Mouse (Mus musculus) right cerebral cortex, adult 2 months (tissue): ENCODE measurements at regions not wholly inside any gene's neighbourhood (a gene's known extent, or its start where the extent isn't known, plus 50 kb on each side); places are given as distances from the start of the nearest gene placed in this dataset.

ENCODE experiments used
- DNase-seq, 2 experiments: peaks; one replicate each; pipeline ENCODE4 v3.0.0; 2021 to 2022; ENCODE audit warnings: low spot score in 2 of 2

- peak; percentile 53 to 63 for DNase-seq
These were observed 131.8 kb downstream of the Klf5 start for GRCm38 (mm10) chr14:99430323-99430722.

- no peak for DNase-seq
These were observed 133.2 kb downstream of the Klf5 start for GRCm38 (mm10) chr14:99431697-99432096.

- DNase-seq: no peak
These were observed 136.2 kb downstream of the Klf5 start for GRCm38 (mm10) chr14:99434645-99435044.

GRCm38 (mm10) chr14:99435512-99435911 lies 137.0 kb downstream of the Klf5 start:
- no peak for DNase-seq

GRCm38 (mm10) chr14:99436051-99436450 lies 137.6 kb downstream of the Klf5 start:
- no peak for DNase-seq

GRCm38 (mm10) chr14:99449112-99449511 lies 150.6 kb downstream of the Klf5 start:
- no peak for DNase-seq

GRCm38 (mm10) chr14:99449870-99450269 lies 151.4 kb downstream of the Klf5 start:
- DNase-seq: no peak

GRCm38 (mm10) chr14:99451110-99451795 lies 152.8 kb downstream of the Klf5 start:
- no peak for DNase-seq

GRCm38 (mm10) chr14:99453916-99454315 lies 155.4 kb downstream of the Klf5 start:
- peak in 1 of 2 experiments; percentile 7 for DNase-seq

- DNase-seq: no peak
These were observed 158.1 kb downstream of the Klf5 start for GRCm38 (mm10) chr14:99456555-99456954.

GRCm38 (mm10) chr14:99457573-99457972 lies 159.1 kb downstream of the Klf5 start:
- DNase-seq: no peak

GRCm38 (mm10) chr14:99472111-99472510 lies 173.6 kb downstream of the Klf5 start:
- DNase-seq: no peak

GRCm38 (mm10) chr14:99475271-99475670 lies 176.8 kb downstream of the Klf5 start:
- DNase-seq: no peak

GRCm38 (mm10) chr14:99480325-99481077 lies 182.0 kb downstream of the Klf5 start:
- DNase-seq: no peak

- DNase-seq: no peak
These were observed 189.5 kb downstream of the Klf5 start for GRCm38 (mm10) chr14:99487981-99488380.

GRCm38 (mm10) chr14:99493197-99493596 lies 194.7 kb downstream of the Klf5 start:
- no peak for DNase-seq

- DNase-seq: no peak
These were observed 195.2 kb downstream of the Klf5 start for GRCm38 (mm10) chr14:99493659-99494058.

GRCm38 (mm10) chr14:99499502-99500266 lies 201.2 kb downstream of the Klf5 start:
- DNase-seq: peak in 1 of 2 experiments; percentile 16

- DNase-seq: no peak
These were observed 206.4 kb downstream of the Klf5 start for GRCm38 (mm10) chr14:99504909-99505308.

GRCm38 (mm10) chr14:99509696-99510536 lies 211.4 kb downstream of the Klf5 start:
- DNase-seq: no peak

GRCm38 (mm10) chr14:99515474-99515873 lies 217.0 kb downstream of the Klf5 start:
- no peak for DNase-seq

GRCm38 (mm10) chr14:99516703-99517102 lies 218.2 kb downstream of the Klf5 start:
- no peak for DNase-seq
